Mouse (Mus musculus) brain, embryonic 14.5 days (tissue): ENCODE measurements at regions not wholly inside any gene's neighbourhood (a gene's known extent, or its start where the extent isn't known, plus 50 kb on each side); places are given as distances from the start of the nearest gene placed in this dataset.

Experiments
- DNase-seq: peaks from one replicate; pipeline ENCODE4 v3.0.0-alpha.2; 2011; ENCODE audit warnings: low read depth
- CTCF ChIP-seq: fragments of 200-500 bp; IDR thresholded peaks from 2 replicates; pipeline ENCODE4 v1.5.1; 2012; ENCODE audit warnings: inconsistent platforms, mild to moderate bottlenecking, moderate library complexity, borderline replicate concordance; ENCODE audit not compliant: insufficient read depth, insufficient read length; ENCODE audit errors: extremely low read depth
- POLR2A ChIP-seq: fragments of 200-500 bp; IDR thresholded peaks from 2 replicates; pipeline ENCODE4 v1.6.1; 2012; ENCODE audit warnings: mild to moderate bottlenecking, inconsistent platforms, borderline replicate concordance; ENCODE audit not compliant: poor library complexity, insufficient read depth, insufficient read length, severe bottlenecking; ENCODE audit errors: extremely low read depth

- no peak for TF ChIP-seq POLR2A
- no peak for TF ChIP-seq CTCF
- DNase-seq = no peak
Measured at GRCm38 (mm10) chr12:92703731-92704130, 854.8 kb upstream of the Sel1l start.

GRCm38 (mm10) chr12:92692956-92693355 lies 844.0 kb upstream of the Sel1l start:
- DNase-seq = no peak
- TF ChIP-seq POLR2A (no peak), CTCF (no peak)

- no peak for TF ChIP-seq CTCF
- no peak for TF ChIP-seq POLR2A
- no peak for DNase-seq
Measured at GRCm38 (mm10) chr12:92672396-92672795, 823.4 kb upstream of the Sel1l start.

- no peak for TF ChIP-seq POLR2A
- TF ChIP-seq CTCF = no peak
- no peak for DNase-seq
Measured at GRCm38 (mm10) chr12:92646634-92647033, 797.7 kb upstream of the Sel1l start.

- no peak for TF ChIP-seq POLR2A
- TF ChIP-seq CTCF = no peak
- peak; percentile 88 for DNase-seq
Measured at GRCm38 (mm10) chr12:92645006-92645624, 796.2 kb upstream of the Sel1l start.

GRCm38 (mm10) chr12:92619120-92619519 lies 770.2 kb upstream of the Sel1l start:
- DNase-seq = no peak
- TF ChIP-seq CTCF = no peak
- no peak for TF ChIP-seq POLR2A

- DNase-seq = peak; percentile 82
- TF ChIP-seq CTCF (no peak), POLR2A (no peak)
Measured at GRCm38 (mm10) chr12:92618519-92618918, 769.6 kb upstream of the Sel1l start.

- no peak for DNase-seq
- no peak for TF ChIP-seq POLR2A
- TF ChIP-seq CTCF = no peak
Measured at GRCm38 (mm10) chr12:92601673-92602072, 752.7 kb upstream of the Sel1l start.

GRCm38 (mm10) chr12:92589725-92590124 lies 740.8 kb upstream of the Sel1l start:
- no peak for TF ChIP-seq CTCF
- TF ChIP-seq POLR2A = no peak
- peak; percentile 79 for DNase-seq

GRCm38 (mm10) chr12:92589305-92589704 lies 740.3 kb upstream of the Sel1l start:
- no peak for TF ChIP-seq CTCF
- no peak for TF ChIP-seq POLR2A
- DNase-seq = peak; percentile 88

- TF ChIP-seq CTCF (no peak), POLR2A (no peak)
- DNase-seq = no peak
Measured at GRCm38 (mm10) chr12:92578596-92578995, 729.6 kb upstream of the Sel1l start.
